Mouse (Mus musculus): ENCODE results near the gene Gpatch2.

GRCm38 (mm10) chr1:187236296-187236695 is 21.0 kb downstream of the Gpatch2 start:
- TF ChIP-seq EP300 (IDR thresholded peaks at IDR 0.05) (no peak), CTCF (IDR thresholded peaks at IDR 0.05) (no peak)
